Mouse (Mus musculus) left cerebral cortex, postnatal 14 days (tissue): ENCODE results near the gene Tfap2a. TPM values are rescaled to one million over a fixed set of nuclear protein-coding genes. Genes with fewer than 3 reads are reported as not detected.

Experiments used
- DNase-seq, 2 experiments: peaks; one replicate each; pipeline ENCODE4 v3.0.0; 2021 to 2022; ENCODE audit warnings: low spot score in 2 of 2, mixed read lengths in 1 of 2
- intact Hi-C: fragments of 180-260 bp; cut with DNase I; formaldehyde crosslinking; loops from one replicate; pipeline ENCODE4 v1.15.1; 2025
- total RNA-seq, 2 experiments: library from RNA; stranded (reverse); gene quantifications; 2 replicates each; pipeline ENCODE4 v1.2.3; 2021

Gene Tfap2a
- total RNA-seq, 2 experiments from 2014 or later = 0.44 TPM

DNA sequence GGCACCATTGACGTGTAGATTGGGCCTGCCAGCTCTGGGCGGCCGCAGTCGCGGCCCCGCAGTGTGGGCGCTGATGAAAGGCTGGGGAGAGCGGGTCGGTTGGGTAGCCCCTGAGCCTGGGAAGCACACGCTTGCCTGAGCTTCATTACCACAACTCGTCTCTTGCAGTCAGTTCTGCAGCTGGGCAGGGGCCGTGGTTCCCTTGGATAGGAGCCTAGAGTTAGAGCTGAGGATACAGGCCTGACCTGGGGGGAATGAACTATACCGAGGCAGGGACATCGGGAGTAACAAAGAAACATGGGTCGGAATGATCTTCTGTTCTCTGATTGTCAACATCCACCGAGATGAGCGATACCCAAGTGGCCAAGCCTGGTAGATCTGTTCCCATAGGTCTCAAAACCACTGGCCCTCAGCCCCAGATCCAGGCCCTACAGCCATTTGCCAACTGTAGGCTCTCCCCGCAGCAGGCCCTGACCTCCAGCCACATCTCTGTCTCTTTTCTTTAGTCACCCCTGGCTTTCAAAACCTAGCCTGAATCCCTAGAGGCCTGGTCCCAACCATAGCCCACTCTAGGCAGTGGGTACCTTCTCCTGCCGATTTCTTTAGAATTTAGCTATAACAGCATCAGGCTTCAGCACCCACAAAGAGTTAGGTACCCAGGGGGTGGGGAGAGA is 1.9 kb downstream of the Tfap2a start:
- intact Hi-C loops = no loop called here
- DNase-seq = no peak

DNA sequence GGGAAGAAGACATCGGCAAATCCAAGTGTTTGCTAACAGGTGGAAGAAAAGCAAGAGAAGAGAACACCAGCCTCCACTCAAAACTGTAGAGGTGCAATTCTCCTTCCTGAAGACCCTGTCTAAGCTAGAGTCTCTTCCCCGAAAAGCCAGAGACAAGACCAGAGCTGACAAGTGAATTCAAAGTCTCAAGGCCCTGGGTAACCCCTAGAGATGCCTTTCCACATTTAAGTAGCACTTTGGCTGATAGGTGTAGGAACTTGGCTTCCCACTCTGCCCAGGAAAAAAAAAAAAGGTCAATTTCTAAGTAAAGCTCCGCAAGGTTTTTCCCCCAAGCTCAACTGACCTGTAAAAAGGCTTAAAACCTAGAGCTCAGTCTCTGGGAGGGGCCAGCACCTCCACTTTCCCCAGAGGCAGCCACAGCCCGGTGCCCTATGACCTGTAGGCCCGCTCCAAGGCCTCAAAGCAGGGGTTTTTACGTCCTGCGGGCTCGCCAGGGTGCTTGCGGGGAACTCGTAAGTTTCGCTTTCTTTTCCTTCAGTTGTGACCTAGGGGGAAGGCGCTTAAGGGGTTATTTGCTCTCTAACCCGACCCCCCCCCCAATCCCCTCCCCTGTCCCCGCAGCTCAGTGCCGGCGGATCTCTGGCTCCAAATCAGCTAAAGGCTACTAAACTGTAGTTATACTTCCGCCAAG is 2.6 kb downstream of the Tfap2a start:
- no peak for DNase-seq
- intact Hi-C loops = no loop called here

DNA sequence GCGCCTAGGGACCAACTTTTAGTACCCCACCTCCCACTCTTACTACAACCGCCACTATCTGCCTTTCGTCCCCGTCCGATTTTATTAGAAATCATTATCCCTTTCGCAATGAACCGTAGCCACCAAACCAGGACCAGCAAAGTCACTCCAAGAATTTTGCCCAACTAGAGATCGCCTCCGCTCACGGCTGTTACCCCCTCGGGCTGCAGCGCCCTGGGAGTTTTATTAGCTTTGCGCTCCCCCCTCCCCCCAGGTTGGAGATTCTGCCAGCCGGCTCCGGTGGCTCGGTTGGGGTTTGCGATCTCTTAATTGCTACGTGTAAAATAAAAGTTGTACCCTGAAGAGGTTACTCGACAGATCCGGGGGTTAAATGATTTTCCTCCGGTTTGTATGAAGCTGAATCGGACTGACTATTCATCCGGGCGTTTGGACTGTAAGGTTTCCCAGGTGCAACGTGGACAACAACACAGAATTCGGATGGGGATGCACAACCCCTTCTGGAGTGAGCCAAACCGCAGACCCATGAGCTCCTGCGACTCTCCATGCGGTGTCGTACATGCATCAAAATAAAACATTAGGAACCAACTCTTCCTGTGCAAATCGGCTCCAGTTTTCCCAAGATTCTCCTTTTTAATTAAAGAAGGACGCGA is 3.7 kb downstream of the Tfap2a start:
- intact Hi-C loops = loop anchor here (5.0 kb wide), 1 partner anchor 1087 kb away; no protein-coding TSS in a partner anchor
- no peak for DNase-seq

DNA sequence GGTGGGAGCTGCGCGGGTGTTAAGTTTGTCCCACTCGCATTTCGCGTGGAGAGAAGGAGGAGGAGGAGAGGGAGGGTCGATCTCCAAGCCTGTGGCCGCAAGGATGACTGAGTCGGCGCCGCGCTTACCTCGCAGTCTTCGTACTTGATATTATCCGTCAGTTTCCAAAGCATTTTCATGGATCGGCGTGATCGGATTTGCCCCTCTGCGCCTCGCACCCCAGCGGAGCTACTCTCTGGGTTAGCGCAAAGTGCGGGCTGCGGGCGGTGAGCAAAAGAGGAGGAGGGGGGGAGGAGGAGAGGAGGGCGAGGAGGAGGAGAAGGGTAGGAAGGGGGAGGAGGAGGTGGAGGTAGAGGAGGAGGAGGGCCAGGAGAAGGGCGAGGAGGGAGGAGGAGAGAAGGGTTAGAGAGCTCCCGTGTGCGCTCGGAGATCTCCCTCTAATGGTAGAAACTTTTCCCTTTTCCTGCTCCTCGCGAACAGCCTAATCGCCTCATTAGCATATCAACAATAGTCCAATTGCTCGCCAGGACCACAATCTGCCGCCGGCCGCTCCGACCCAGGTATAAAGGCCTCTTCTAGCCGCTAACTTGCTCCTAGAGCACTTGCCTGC is 4.5 kb downstream of the Tfap2a start:
- intact Hi-C loops = loop anchor here (5.0 kb wide), 1 partner anchor 1086 kb away; no protein-coding TSS in a partner anchor
- DNase-seq = no peak

DNA sequence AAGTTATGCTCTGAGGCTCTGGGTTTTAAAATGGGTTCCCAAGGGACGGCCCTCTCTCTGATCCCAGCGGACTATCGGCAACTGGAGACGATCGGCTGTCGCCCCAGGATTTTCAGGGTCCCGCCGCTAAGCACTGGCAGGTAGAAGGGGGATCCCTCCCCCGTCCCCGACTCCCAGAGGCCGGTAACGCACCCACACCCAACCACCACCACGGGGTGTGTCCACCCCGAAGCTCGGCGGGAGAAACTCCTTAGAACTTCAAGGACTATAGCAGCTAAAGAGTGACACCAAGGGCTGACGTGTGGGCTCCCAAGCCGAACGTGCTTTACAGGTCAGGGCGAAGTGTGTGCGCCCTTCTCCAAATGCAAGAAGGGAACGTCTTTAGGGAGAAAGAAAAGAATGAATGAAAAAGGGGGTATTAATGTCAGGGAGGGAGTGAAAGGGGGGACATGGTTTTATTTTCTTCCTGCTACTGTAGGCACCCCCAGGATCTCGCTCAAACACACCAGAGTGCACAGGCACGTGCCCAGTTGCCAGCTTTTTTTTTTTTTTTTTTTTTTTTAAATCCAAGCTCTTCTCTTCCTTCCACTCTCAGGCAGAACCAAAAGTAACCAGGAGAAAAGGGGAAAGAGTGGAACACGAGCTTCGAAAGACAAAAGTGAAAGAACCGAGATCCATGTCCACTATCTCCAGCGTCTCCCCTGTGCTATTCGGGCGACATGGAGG is 5.2 kb downstream of the Tfap2a start:
- intact Hi-C loops = loop anchor here (5.0 kb wide), 1 partner anchor 1086 kb away; no protein-coding TSS in a partner anchor

DNA sequence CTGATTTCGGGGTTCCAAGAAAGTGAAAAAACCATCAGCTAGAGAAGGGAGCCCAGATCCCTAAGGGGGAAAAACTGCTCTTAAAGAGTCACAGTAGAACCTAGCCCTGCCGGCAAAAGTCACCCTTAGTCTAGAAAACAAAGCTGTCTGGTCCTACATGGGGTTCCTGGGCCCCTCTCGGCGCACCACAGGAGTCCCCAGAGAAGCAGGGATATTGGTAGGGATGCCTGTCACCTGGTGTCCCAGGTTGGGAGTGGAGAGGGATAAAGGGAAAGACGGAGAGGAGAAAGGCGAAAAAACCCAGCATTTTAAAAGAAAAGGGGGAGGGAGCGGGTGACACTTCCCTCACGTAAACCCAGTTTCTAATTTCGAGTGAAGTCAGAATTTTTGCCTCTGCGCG is 6.1 kb downstream of the Tfap2a start:
- no peak for DNase-seq
- intact Hi-C loops = loop anchor here (5.0 kb wide), 1 partner anchor 1085 kb away; no protein-coding TSS in a partner anchor

More for the DNA sequence above, 5.2 kb downstream of the Tfap2a start:
- no peak for DNase-seq

DNA sequence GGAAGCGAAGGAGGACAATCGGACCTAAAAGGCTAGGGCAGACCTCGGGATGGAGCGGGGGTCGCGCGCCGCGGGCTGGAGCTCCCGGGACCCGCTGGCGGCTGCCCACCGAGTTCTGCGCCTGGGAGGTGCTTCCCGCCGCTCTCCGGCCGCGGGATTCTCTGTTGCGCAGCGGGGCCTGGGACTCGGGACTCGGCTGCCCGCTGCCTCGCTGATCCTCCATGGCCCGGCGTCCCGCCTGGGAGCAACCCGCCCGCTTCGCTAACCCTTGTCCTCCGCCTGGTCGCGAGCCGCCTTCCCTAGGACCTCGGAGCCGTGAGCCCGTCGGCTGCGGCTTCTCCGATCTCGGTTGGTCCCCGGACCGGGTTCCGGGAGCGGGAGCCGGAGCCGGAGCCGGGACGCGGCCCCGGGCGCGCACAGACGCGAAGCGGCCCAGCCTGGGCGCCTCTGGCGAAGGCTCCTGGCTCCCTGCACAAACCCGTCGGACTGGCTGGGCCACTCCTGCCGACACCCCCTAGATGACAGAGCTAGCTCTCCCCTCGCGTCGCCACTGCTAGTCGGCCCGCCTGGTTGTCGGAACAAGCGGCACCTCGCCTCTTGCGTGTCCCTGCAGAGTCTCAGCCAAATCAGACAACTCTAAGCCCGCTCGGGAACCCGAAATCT is 6.9 kb downstream of the Tfap2a start:
- no peak for DNase-seq
- intact Hi-C loops = loop anchor here (5.0 kb wide), 1 partner anchor 1084 kb away; no protein-coding TSS in a partner anchor

DNA sequence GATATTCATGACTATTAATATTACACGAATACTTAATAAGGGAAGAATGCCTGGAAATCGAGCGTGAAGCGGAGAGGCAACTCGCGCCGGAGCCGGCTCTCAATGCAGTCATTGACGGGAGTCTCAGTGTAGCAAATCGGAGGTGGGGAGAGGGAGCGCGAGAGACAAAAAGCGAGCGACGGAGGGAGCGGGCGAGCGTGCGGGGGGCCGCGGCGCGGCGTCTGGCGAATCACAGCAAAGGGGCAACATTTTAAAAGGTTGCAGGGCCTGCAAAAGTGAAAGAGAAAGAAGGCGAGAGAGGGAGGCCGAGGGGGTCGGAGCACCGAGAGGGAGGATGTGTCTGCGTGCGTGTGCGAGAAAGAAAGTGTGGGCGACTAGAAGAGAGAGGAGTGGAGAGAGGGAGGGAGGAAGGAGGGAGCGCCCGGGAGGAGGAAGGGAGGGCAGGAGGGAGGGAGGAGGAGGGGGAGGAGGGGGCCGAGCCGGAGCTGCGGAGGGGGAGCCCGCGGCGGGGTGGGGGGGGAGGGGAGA is 7.5 kb downstream of the Tfap2a start:
- DNase-seq = no peak
- intact Hi-C loops = loop anchor here (5.0 kb wide), 1 partner anchor 1083 kb away; no protein-coding TSS in a partner anchor

DNA sequence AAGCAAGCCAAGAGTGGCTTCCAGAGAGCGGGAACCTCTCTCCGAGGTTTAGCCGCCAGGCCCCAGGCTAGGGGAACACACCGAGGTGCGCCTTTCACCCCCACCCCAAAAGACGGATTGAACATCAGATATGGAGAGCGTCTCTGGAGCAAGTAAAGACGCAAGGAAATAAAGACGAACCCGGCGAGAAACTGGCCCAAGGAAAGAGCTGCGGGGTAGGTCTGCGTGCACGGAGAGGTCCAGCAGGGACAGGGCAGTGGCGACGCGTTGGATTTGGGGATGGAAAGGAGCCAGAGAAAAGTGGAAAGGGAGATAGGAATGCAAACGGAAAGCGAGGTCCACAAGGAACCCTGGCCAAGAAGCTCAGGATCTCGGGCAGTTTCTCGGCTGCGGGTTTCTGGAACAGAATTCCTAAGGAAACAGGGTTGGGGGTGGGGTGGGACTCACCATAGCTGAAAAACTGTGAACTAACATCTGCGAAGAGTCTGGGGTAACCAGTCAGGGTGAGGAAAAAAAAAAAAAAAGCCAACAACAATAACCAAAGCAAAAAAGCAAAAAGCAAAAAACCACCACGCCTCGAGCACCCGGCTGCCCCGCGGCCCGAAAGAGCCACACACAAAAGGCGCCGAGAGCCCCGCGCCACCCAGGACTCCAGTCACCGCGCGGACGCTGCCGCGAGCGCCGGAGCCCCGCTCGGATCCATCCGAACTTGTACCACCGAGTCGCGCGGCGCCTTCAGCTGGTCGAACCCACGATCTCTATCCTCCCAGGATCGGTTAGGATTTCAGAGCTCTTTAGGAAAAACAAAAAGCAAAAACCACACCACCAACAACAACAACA is 8.4 kb downstream of the Tfap2a start:
- intact Hi-C loops = loop anchor here (5.0 kb wide), 1 partner anchor 1083 kb away; no protein-coding TSS in a partner anchor
- no peak for DNase-seq

DNA sequence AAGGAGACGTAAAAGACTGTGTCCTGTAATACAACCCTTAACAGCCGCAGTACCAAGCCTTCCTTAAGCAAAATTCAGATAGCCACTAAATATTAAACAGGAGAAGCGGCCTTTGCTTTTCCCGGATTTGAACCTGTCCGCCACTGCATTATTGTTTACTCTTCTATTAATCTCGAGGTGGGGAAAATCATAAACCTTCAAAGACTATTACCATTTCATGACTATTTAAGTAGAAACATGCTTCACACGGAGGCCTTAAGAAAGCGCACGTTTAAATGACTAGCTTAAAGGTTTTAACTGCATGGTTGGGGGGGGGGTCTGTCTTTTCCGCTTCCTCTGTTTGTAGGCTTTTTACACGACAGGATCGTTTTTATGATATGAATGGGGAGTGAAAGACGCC is 9.1 kb downstream of the Tfap2a start:
- intact Hi-C loops = no loop called here
- no peak for DNase-seq

DNA sequence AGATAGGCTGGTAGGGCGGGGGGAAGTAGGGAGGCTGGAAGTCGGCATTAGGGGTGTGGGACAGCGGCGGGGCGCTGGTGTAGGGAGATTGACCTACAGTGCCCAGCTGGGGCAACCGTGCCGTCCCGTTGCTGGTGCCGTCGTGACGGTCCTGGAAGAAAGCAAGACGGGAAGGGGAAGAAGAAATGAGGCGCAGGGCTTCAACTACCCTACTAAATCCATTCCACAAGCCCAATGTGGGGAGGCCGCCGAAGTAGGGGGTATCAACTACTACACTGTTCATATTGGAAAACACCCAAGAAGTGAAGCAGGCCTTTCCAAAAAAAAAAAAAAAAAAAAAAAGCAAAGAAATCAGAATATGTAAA is 9.6 kb downstream of the Tfap2a start:
- DNase-seq = no peak
- intact Hi-C loops = no loop called here

DNA sequence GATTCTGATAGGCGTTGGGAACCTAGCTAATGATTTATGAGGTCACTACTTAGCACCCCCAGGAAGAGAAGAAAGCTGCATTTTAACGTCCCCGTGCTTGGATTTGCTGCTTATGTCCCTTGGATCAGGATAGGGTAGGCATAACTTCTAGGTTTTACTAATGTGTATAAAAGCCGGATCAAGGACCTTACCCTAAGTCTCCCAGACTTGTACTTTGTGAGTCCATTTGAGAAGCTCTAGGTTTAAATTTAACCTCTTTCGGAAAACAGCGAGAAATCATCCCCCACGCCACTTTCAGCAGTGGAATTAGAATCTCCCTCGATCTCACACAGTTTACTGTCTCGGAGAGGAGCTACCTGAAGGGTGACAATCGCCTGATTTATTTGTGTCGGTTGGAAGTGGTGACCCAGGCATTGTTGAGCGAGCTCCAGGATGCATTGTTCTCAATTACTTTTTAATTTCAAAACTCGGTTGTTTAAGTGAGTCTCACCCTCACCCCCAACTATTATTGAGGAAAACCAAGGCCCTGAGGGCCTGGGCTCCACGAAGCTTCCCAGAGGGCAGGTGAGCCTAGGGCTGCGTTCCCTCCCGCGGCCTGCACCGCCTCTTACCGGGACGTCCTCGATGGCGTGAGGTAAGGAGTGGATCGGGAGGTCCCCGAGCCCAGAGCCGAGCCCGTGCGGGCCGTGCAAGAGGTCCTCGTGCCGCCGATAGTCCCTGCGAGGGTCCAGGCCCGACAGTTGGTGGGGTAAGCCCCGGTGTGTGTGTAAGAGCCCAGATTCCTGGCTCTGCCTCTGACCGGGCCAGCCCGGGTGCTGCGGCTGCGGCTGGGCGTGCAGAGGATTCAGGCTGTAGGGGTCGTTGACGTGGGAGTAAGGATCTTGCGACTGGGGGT is 10.2 kb downstream of the Tfap2a start:
- DNase-seq = no peak
- intact Hi-C loops = no loop called here

DNA sequence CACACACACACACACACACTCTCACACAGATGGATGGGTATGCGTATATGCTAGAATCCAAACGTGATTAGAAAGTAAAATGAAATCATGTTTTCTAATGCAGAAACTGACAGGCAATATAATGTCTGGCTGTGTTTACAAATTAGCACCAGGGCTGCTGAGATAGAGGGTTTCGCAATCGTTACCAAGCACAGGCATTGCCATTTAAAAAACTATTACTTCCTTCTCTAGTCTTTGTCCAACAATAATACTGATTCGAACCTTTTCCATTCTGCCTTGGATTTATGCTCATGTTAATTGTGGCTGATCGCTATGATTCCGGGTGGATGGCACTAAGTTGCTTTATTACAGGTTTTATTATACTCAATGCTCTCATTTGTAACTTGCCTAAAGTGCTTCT is 12.3 kb downstream of the Tfap2a start:
- no peak for DNase-seq
- intact Hi-C loops = no loop called here

DNA sequence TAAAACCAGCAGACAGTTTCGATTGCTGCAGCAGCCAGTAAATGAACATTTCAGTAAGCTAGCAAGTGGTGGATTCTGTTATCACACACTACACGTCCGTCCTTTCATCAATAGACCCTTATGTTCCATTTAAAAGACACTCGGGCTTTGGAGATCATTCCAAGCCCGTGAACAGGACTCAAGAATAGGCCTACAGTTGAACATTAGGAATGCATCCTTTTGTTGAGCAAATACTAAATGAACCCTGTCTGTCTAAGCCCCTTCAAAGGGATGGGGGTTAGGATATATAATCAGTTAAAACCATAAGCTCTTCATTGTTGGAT is 14.6 kb downstream of the Tfap2a start:
- peak in 1 of 2 experiments; percentile 12 for DNase-seq
- intact Hi-C loops = no loop called here

DNA sequence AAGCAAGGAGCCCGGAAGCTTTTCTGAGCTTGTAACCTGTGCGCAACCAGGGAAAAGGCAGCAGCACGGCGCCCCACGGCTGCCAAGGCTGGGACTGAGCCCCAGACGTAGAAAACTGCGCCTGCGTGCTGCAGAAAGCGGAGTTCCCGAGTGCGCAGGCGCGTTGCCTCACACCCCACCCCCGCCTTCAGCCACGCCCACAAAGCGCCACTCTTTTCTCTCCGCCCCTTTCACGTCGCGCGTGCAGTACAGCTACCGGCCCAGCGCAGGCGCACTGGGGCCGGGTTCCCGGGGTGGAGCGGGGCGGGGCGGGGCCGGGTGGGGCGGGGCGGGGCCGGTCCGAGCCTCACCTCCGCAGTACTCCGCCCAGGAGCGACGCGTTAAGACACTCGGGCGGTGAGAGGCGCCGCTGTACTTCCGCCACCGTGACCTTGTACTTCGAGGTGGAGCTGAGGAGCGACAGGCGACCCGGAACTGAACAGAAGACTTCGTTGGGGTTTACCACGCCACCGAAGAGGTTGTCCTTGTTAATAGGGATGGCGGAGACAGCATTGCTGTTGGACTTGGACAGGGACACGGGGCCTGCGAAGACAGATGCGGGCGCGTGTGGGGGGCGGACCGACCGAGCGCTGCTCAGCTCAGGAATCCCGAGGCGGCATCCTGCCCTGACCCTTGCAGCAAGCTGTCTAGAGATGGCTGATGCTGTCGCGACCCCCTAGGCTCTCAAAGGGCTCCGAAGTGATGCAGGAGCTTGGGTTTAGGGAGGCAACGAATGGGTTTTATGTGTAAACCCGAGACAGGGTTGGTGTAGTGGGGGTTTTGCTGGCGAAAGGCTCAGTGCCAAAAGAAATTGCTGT is 15.2 kb downstream of the Tfap2a start:
- intact Hi-C loops = no loop called here
- peak; percentile 79 for DNase-seq

DNA sequence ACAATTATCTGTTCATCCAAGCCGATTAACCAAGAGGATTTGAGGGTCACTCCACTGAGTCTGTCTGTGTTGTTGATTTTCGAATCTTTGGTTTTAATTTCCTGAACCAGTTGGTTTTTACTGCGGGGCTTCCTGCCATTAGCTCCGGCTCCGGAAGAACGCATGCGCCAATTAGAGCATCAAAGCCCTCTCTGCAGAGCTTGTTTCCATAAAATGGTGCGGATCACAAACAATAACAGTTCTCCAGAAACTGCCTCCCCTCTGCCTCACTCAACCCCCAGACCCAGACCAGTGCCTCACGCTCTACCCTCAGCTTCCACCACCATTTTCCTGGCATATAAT is 18.5 kb downstream of the Tfap2a start:
- intact Hi-C loops = no loop called here
- no peak for DNase-seq
